Mouse (Mus musculus) telencephalon, adult 2 months (tissue): ENCODE results near the gene Hspb1.

ENCODE experiments used
- DNase-seq: peaks from one replicate; pipeline ENCODE4 v3.0.0-alpha.2; 2011; ENCODE audit warnings: low read depth, low spot score

Hspb1 gene

GRCm38 (mm10) chr5:135887675-135888102, at the start of gene Hspb1:
Gene Hspb1, plus strand, starts transcription at chr5:135887919.
- no peak for DNase-seq

GRCm38 (mm10) chr5:135841651-135842050, 46.1 kb upstream of the Hspb1 start:
- DNase-seq = no peak

GRCm38 (mm10) chr5:135843418-135843817, 44.3 kb upstream of the Hspb1 start:
- no peak for DNase-seq

- DNase-seq = no peak
Measured at GRCm38 (mm10) chr5:135845676-135846320, 41.9 kb upstream of the Hspb1 start.

- no peak for DNase-seq
Measured at GRCm38 (mm10) chr5:135847460-135847859, 40.3 kb upstream of the Hspb1 start.

GRCm38 (mm10) chr5:135847881-135848280, 39.8 kb upstream of the Hspb1 start:
- no peak for DNase-seq

GRCm38 (mm10) chr5:135851024-135851423, 36.7 kb upstream of the Hspb1 start:
- no peak for DNase-seq

- DNase-seq = no peak
Measured at GRCm38 (mm10) chr5:135851481-135851880, 36.2 kb upstream of the Hspb1 start.

- no peak for DNase-seq
Measured at GRCm38 (mm10) chr5:135852421-135852820, 35.3 kb upstream of the Hspb1 start.

GRCm38 (mm10) chr5:135853731-135854130, 34.0 kb upstream of the Hspb1 start:
- no peak for DNase-seq

- peak; percentile 45 for DNase-seq
Measured at GRCm38 (mm10) chr5:135855156-135855555, 32.6 kb upstream of the Hspb1 start.

GRCm38 (mm10) chr5:135866662-135867061, 21.1 kb upstream of the Hspb1 start:
- no peak for DNase-seq

- DNase-seq = no peak
Measured at GRCm38 (mm10) chr5:135867637-135868593, 19.8 kb upstream of the Hspb1 start.

- DNase-seq = no peak
Measured at GRCm38 (mm10) chr5:135868653-135869052, 19.1 kb upstream of the Hspb1 start.

GRCm38 (mm10) chr5:135869661-135870423, 17.9 kb upstream of the Hspb1 start:
- DNase-seq = no peak

- no peak for DNase-seq
Measured at GRCm38 (mm10) chr5:135870505-135870904, 17.2 kb upstream of the Hspb1 start.

- no peak for DNase-seq
Measured at GRCm38 (mm10) chr5:135872996-135873395, 14.7 kb upstream of the Hspb1 start.

GRCm38 (mm10) chr5:135873753-135874152, 14.0 kb upstream of the Hspb1 start:
- DNase-seq = no peak

GRCm38 (mm10) chr5:135877180-135877579, 10.5 kb upstream of the Hspb1 start:
- DNase-seq = peak; percentile 42

GRCm38 (mm10) chr5:135877831-135878231, 9.9 kb upstream of the Hspb1 start:
- peak; percentile 26 for DNase-seq

GRCm38 (mm10) chr5:135879449-135880158, 8.1 kb upstream of the Hspb1 start:
- peak; percentile 18 for DNase-seq
